Mouse (Mus musculus) bone marrow macrophage, adult 2 months (primary cell): ENCODE data around the gene Pcgf2.

Experiments
- CTCF ChIP-seq: IDR thresholded peaks from 2 replicates; pipeline ENCODE4 v1.5.1; 2012; ENCODE audit warnings: low read depth, mild to moderate bottlenecking, low read length, moderate library complexity
- POLR2A ChIP-seq: IDR thresholded peaks from 2 replicates; pipeline ENCODE4 v1.6.1; 2012; ENCODE audit warnings: mild to moderate bottlenecking, low read depth, low read length, borderline replicate concordance

- TF ChIP-seq CTCF (no peak), POLR2A (no peak)
Observed at GRCm38 (mm10) chr11:97717369-97718280, 17.3 kb upstream of the Pcgf2 start.
